Mouse (Mus musculus) bone marrow, adult 2 months (tissue): ENCODE measurements around the gene Clec3b.

Experiments
- CTCF ChIP-seq: fragments of 200-500 bp; IDR thresholded peaks from 2 replicates; pipeline ENCODE4 v1.5.1; 2011; ENCODE audit warnings: low read length, control low read depth; ENCODE audit not compliant: control insufficient read depth, insufficient read depth
- POLR2A ChIP-seq: fragments of 200-500 bp; IDR thresholded peaks from 2 replicates; pipeline ENCODE4 v1.6.1; 2011; ENCODE audit warnings: low read depth, mild to moderate bottlenecking, control low read depth, low read length, borderline replicate concordance; ENCODE audit not compliant: control insufficient read depth

DNA sequence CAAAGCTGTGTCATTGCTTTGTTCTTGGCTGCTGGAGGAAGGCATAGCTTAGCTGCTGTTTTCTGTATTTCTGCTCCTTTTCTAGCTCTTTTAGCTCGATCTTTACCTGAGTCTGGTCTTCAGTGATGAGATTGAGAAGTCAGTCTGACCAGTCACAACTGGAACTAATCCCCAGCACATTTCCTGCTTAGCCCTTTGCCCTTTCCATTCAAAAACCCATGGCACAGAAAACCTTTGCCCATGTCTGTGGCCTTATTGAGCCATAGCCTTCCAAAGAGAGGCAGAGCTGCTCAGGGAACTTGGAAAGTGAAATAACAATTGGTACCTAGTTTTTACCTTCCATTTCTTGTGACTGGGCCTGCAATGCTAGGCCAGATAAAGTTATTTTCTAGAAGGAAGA is 35.2 kb upstream of the Clec3b start:
- TF ChIP-seq CTCF: no peak
- no peak for TF ChIP-seq POLR2A
